Mouse (Mus musculus) T-helper 17 cell (primary cell): ENCODE results near the gene Vezt.

Experiments used
- in situ Hi-C, 2 experiments: fragments of 300-600 bp; cut with MboI, MseI; formaldehyde crosslinking; loops; 1 replicate in 1 of 2; 2 replicates in 1 of 2; pipeline ENCODE4 v1.15.1; 2025; ENCODE audit warnings: high pct_unique_total_duplicates in 2 of 2

Vezt gene

GRCm38 (mm10) chr10:93915531-93916275 lies 119.9 kb downstream of the Vezt start:
- in situ Hi-C loops: no loop called here

DNA sequence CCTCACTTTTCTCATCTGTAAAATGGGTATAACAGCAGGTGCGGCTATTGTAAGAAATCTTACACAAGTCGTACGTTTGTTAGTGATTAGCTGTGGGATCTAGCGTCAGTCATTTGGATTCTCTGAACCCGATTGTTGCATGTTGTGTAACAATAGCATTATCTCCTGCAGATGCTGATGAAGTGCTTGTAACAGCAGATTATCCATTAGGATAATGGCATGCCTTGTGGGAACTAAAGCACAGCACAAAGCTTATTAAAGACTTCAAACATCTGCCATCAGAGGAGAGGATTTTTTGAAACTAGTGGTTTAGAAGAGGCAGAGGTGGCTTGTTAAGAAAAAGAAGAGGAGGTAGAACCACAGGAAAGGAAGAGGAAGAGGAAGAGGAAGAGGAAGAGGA lies 122.1 kb downstream of the Vezt start:
- in situ Hi-C loops: no loop called here

GRCm38 (mm10) chr10:93912917-93913316 lies 122.7 kb downstream of the Vezt start:
- in situ Hi-C loops: no loop called here

- in situ Hi-C loops: no loop called here
Observed at GRCm38 (mm10) chr10:93912136-93912855, 123.3 kb downstream of the Vezt start.

- in situ Hi-C loops: no loop called here
Observed at GRCm38 (mm10) chr10:93911326-93911725, 124.3 kb downstream of the Vezt start.

DNA sequence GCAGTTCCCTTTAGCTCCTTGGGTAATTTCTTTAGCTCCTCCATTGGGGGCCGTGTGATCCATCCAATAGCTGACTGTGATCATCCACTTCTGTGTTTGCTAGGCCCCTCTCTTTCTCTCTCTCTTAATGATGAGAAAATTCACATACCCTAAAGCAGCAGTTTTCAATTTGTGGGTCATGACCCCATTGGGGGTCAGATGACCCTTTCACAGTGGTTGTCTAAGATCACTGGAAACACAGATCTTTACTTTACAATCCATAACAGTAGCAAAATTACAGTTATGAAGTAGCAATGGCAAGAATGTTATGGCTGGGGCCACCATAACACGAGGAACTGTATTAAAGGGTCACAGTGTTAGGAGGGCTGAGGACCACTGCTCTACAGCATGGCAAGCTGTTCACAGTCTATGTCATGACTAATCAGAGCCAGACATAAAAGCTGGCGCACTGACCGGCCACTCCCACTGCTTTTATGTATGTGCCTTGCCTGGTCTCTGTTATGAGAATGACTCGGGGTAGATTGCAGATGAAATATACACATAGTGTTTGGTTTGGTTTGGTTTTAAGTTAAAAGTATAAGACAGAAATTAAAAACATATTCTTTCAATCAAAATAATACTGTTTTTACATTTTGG lies 125.7 kb downstream of the Vezt start:
- in situ Hi-C loops: no loop called here

GRCm38 (mm10) chr10:93909015-93909414 lies 126.6 kb downstream of the Vezt start:
- in situ Hi-C loops: no loop called here

GRCm38 (mm10) chr10:93908540-93908939 lies 127.1 kb downstream of the Vezt start:
- in situ Hi-C loops: no loop called here

- in situ Hi-C loops: no loop called here
Observed at GRCm38 (mm10) chr10:93907376-93907775, 128.2 kb downstream of the Vezt start.

GRCm38 (mm10) chr10:93899907-93900306 lies 135.7 kb downstream of the Vezt start:
- in situ Hi-C loops: no loop called here

- in situ Hi-C loops: no loop called here
Observed at GRCm38 (mm10) chr10:93899303-93899702, 136.3 kb downstream of the Vezt start.

DNA sequence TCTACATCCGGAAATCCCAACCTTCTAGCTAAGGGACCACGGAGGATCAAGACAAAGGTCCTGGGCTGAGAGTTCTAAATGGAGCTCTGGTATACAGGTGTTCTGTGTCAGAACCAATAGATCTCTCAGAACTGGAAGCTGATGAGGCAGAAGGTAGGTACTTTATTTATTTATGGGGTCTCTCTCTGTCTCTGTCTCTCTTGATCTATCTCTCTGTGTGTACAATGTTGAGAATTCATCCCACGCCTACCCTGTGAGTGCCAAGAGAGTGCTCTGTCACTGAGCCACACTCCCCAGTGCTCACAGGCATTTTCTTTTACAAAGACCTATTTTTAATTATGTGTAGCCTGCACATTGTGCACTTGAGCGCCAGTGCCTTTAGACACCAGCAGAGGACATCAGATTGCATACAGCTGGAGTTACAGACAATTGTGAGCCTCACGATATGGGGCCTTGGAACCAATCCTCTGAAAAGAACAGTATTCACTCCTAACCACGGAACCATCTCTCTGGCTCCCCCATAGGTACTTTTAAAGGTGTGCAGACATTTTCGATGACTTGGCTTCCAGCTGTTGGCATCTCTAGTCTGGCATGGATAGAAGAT lies 138.5 kb downstream of the Vezt start, which contains the start of gene Metap2:
Gene Metap2 (minus strand): TSS at position 51 of the 604 bp plus-strand sequence.
- in situ Hi-C loops: no loop called here

GRCm38 (mm10) chr10:93892551-93892950 lies 143.1 kb downstream of the Vezt start:
- in situ Hi-C loops: no loop called here

- in situ Hi-C loops: no loop called here
Observed at GRCm38 (mm10) chr10:93891031-93891430, 144.6 kb downstream of the Vezt start.

DNA sequence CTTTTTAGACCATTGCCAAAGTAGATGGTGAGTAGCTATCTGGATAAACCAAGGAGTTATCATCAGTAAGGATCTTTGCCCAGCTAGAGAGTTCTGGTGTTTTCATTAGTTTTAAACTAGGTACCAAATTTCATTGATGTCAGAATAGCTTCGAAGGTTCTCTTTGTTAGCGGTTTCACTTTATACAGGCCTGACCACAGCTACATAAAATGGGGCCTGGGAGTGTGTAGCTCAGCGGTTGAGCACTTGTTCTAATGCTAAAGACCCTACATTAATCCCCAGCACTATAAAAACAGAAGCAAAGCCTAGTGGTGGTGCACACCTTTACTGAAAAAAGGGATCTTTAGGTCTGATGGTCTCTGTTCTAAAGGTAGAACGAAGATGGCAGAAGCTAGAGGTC lies 145.1 kb downstream of the Vezt start:
- in situ Hi-C loops: no loop called here

GRCm38 (mm10) chr10:93889976-93890375 lies 145.6 kb downstream of the Vezt start:
- in situ Hi-C loops: no loop called here

GRCm38 (mm10) chr10:93889579-93889950 lies 146.1 kb downstream of the Vezt start:
- in situ Hi-C loops: no loop called here
